Mouse (Mus musculus): ENCODE results near the gene Hoxd8. TPM values are rescaled to one million over a fixed set of nuclear protein-coding genes. Genes with fewer than 3 reads are reported as not detected.

Hoxd8 gene
- polyA plus RNA-seq, 1 experiment from 2014 or later, result 0.66 TPM

DNA sequence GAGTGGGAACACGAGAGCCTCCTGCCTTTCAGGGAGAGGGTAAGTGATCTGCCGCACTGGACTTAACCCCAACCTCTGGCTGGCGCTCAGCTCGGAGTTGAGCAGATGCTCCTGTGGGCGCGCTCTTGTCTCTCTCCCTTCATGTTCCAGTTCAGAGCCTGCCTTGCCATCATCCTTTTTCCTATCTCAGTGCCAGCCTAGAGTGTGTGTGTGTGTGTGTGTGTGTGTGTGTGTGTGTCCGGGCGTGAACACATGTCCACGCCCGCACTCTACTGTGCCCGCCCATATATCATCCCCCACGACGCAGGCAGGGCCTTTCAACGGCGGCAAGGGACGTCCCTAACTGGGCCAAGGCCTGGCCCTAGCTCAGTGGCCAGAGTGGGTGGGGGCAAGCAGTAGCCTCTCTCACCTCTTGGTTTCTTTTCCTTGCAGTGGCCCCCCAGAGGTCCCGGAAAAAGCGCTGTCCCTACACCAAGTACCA lies 20.9 kb upstream of the Hoxd8 start:
- ATAC-seq, result peak; percentile 14; the same call in 1 of the 2 replicates
- no peak overlapping the region for H3K9ac ChIP-seq (ENCODE audit: low read depth, low read length)
- H3K27me3 ChIP-seq (replicated peaks; ENCODE audit: control insufficient read depth, insufficient read depth, low read length), result peaks cover 77% of the 10 kb centered on the region
- H3K4me2 ChIP-seq (ENCODE audit: low read length), result no peak overlapping the region
- peaks cover 12% of the 10 kb centered on the region; the same call in 1 of the 2 replicates for H3K4me1 ChIP-seq (ENCODE audit: control insufficient read depth, insufficient read depth, low read depth, low read length)
- H3K36me3 ChIP-seq (ENCODE audit: control insufficient read depth, insufficient read depth, low read length), result no peaks in the 10 kb centered on the region
- WGBS, result under 1% methylated on average over 18 of the region's 18 CpGs
- no peak overlapping the region for H3K27ac ChIP-seq (ENCODE audit: low read depth, low read length)
- no peak overlapping the region for H3K4me3 ChIP-seq (ENCODE audit: low read length)
- H3K9me3 ChIP-seq (ENCODE audit: control insufficient read depth, low read length), result no peaks in the 10 kb centered on the region; the same call in 1 of the 2 replicates

- WGBS, result 0% methylated on average over 12 of the region's 12 CpGs
- Histone ChIP-seq H3K4me2 (ENCODE audit: low read length) (no peak overlapping the region), H3K9me3 (ENCODE audit: control insufficient read depth, low read length) (no peaks in the 10 kb centered on the region; the same call in 1 of the 2 replicates), H3K27me3 (replicated peaks; ENCODE audit: control insufficient read depth, insufficient read depth, low read length) (peaks cover 75% of the 10 kb centered on the region), H3K36me3 (ENCODE audit: control insufficient read depth, insufficient read depth, low read length) (no peaks in the 10 kb centered on the region), H3K4me1 (ENCODE audit: control insufficient read depth, insufficient read depth, low read depth, low read length) (peaks cover 12% of the 10 kb centered on the region; the same call in 1 of the 2 replicates), H3K4me3 (ENCODE audit: low read length) (no peak overlapping the region), H3K9ac (ENCODE audit: low read depth, low read length) (no peak overlapping the region), H3K27ac (ENCODE audit: low read depth, low read length) (no peak overlapping the region)
- no peak for ATAC-seq
These were observed 20.3 kb upstream of the Hoxd8 start for GRCm38 (mm10) chr2:74684106-74684505.

DNA sequence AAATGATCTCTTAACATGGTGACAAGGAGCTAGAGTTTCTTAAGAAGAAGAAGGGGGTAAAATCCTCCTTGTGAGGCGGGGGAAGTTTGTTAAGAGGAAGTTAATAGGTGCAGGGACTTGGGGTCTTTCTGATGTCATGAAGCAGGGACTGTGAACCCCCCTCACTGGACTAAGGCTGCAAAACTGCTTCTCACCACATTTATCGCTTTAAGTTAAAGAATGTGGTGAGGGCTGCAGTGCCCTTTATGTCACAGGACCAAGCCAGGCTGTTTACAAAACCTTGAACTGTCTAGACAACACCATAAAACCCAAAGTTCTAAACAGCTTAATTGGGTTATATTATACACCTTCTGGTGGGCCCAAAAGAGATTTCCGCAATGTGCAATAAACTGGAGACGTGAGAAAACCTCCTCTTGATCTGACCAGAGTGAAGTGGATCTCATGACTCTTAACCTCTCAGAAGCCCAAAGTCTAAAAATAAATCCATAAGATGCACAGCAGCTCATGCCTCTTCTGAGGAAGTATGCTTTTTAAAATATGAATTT lies 19.3 kb upstream of the Hoxd8 start:
- peaks cover 76% of the 10 kb centered on the region for H3K27me3 ChIP-seq (replicated peaks; ENCODE audit: control insufficient read depth, insufficient read depth, low read length)
- no peaks in the 10 kb centered on the region for H3K36me3 ChIP-seq (ENCODE audit: control insufficient read depth, insufficient read depth, low read length)
- peaks cover 12% of the 10 kb centered on the region; the same call in 1 of the 2 replicates for H3K4me1 ChIP-seq (ENCODE audit: control insufficient read depth, insufficient read depth, low read depth, low read length)
- H3K27ac ChIP-seq (ENCODE audit: low read depth, low read length), result no peak overlapping the region
- ATAC-seq, result no peak
- 13% methylated on average over 4 of the region's 4 CpGs for WGBS
- H3K4me2 ChIP-seq (ENCODE audit: low read length), result no peak overlapping the region
- H3K9me3 ChIP-seq (ENCODE audit: control insufficient read depth, low read length), result no peaks in the 10 kb centered on the region; the same call in 1 of the 2 replicates
- no peak overlapping the region for H3K4me3 ChIP-seq (ENCODE audit: low read length)
- H3K9ac ChIP-seq (ENCODE audit: low read depth, low read length), result no peak overlapping the region

DNA sequence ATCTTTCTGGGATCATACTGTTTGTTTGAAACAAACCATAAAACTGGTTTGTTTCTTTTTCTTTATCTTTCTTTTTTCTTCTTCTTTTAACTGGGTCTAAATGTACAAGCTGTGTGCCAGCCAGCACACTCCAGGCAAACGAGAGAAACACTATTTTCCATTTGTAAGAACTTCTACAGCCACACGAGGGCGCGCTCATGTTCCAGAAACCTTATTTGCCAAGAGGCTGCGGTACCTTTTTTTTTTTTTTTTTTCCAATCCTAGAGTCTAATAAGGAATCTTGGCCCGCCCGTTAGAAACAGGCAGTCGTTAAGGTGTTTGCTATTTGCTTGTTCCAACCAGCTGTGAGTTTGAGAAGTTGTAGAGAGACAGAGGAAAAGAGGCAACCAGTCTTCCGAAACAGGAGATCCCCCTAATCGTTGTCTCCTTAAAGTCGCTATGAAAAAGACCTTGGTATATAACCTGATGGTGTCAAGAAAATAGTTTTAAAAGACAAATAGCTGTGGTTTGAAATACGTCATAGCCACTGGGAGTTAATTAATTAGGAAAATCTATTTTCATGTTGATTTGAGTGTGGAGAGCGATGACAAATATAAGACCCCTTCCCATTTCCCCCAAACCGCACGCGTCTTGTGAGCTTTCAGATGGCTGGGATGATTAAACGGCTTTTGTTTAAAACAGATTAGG lies 18.0 kb upstream of the Hoxd8 start:
- Histone ChIP-seq H3K4me2 (ENCODE audit: low read length) (no peak overlapping the region), H3K27ac (ENCODE audit: low read depth, low read length) (no peak overlapping the region), H3K4me3 (ENCODE audit: low read length) (no peak overlapping the region), H3K36me3 (ENCODE audit: control insufficient read depth, insufficient read depth, low read length) (no peaks in the 10 kb centered on the region), H3K9me3 (ENCODE audit: control insufficient read depth, low read length) (peaks cover 2% of the 10 kb centered on the region; the same call in 1 of the 2 replicates), H3K4me1 (ENCODE audit: control insufficient read depth, insufficient read depth, low read depth, low read length) (peaks cover 12% of the 10 kb centered on the region; the same call in 1 of the 2 replicates), H3K9ac (ENCODE audit: low read depth, low read length) (no peak overlapping the region), H3K27me3 (replicated peaks; ENCODE audit: control insufficient read depth, insufficient read depth, low read length) (peaks cover 68% of the 10 kb centered on the region)
- ATAC-seq, result no peak
- 5% methylated on average over 17 of the region's 17 CpGs for WGBS

GRCm38 (mm10) chr2:74686988-74687697 lies 17.3 kb upstream of the Hoxd8 start:
- Histone ChIP-seq H3K36me3 (ENCODE audit: control insufficient read depth, insufficient read depth, low read length) (no peaks in the 10 kb centered on the region), H3K9ac (ENCODE audit: low read depth, low read length) (no peak overlapping the region), H3K4me1 (ENCODE audit: control insufficient read depth, insufficient read depth, low read depth, low read length) (peaks cover 8% of the 10 kb centered on the region; the same call in 1 of the 2 replicates), H3K27me3 (replicated peaks; ENCODE audit: control insufficient read depth, insufficient read depth, low read length) (peaks cover 67% of the 10 kb centered on the region), H3K9me3 (ENCODE audit: control insufficient read depth, low read length) (peaks cover 3% of the 10 kb centered on the region; the same call in 1 of the 2 replicates), H3K4me3 (ENCODE audit: low read length) (no peak overlapping the region), H3K27ac (ENCODE audit: low read depth, low read length) (no peak overlapping the region), H3K4me2 (ENCODE audit: low read length) (no peak overlapping the region)
- WGBS, result 2% methylated on average over 26 of the region's 27 CpGs
- ATAC-seq, result no peak

- Histone ChIP-seq H3K4me3 (ENCODE audit: low read length) (no peak overlapping the region), H3K9me3 (ENCODE audit: control insufficient read depth, low read length) (peaks cover 3% of the 10 kb centered on the region; the same call in 1 of the 2 replicates), H3K4me2 (ENCODE audit: low read length) (no peak overlapping the region), H3K27me3 (replicated peaks; ENCODE audit: control insufficient read depth, insufficient read depth, low read length) (peaks cover 72% of the 10 kb centered on the region), H3K4me1 (ENCODE audit: control insufficient read depth, insufficient read depth, low read depth, low read length) (peaks cover under 1% of the 10 kb centered on the region; the same call in 1 of the 2 replicates), H3K36me3 (ENCODE audit: control insufficient read depth, insufficient read depth, low read length) (no peaks in the 10 kb centered on the region), H3K27ac (ENCODE audit: low read depth, low read length) (no peak overlapping the region), H3K9ac (ENCODE audit: low read depth, low read length) (no peak overlapping the region)
- 2% methylated on average over 31 of the region's 31 CpGs for WGBS
- no peak for ATAC-seq
These were observed 16.5 kb upstream of the Hoxd8 start for GRCm38 (mm10) chr2:74687698-74688555.

GRCm38 (mm10) chr2:74688795-74689573 lies 15.4 kb upstream of the Hoxd8 start:
- Histone ChIP-seq H3K4me3 (ENCODE audit: low read length) (no peak overlapping the region), H3K27me3 (replicated peaks; ENCODE audit: control insufficient read depth, insufficient read depth, low read length) (peaks cover 74% of the 10 kb centered on the region), H3K36me3 (ENCODE audit: control insufficient read depth, insufficient read depth, low read length) (no peaks in the 10 kb centered on the region), H3K4me2 (ENCODE audit: low read length) (no peak overlapping the region), H3K27ac (ENCODE audit: low read depth, low read length) (no peak overlapping the region), H3K4me1 (ENCODE audit: control insufficient read depth, insufficient read depth, low read depth, low read length) (no peaks in the 10 kb centered on the region), H3K9me3 (ENCODE audit: control insufficient read depth, low read length) (peaks cover 3% of the 10 kb centered on the region; the same call in 1 of the 2 replicates), H3K9ac (ENCODE audit: low read depth, low read length) (no peak overlapping the region)
- ATAC-seq, result no peak
- WGBS, result 3% methylated on average over 12 of the region's 12 CpGs
